Mouse (Mus musculus): ENCODE results near the gene Sap18.
"Not testable (repeated sequence)": the region's sequence is repeated elsewhere in the genome, so short reads cannot be mapped to it uniquely, and the experiment has no call there.

DNA sequence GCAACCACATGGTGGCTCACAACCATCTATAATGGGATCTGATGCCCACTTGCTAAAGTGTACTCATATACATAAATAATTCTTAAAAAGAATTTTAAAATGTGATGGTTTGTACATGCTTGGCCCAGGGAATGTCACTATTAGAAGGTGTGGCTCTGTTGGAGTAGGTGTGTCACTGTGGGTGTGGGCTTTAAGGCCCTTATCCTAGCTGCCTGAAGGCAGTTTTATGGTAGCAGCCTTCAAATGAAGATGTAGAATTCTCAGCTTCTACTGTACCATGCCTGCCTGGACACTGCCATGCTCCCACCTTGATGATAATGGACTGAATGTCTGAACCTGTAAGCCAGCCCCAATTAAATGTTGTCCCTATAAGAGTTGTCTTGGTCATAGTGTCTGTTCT, 47.0 kb upstream of the Sap18 start:
- TF ChIP-seq EP300 (IDR thresholded peaks at IDR 0.05; ENCODE audit: low read depth): 0 out of 2 replicates have a peak, but pooled peaks have one; percentile 11
- not testable (repeated sequence) for TF ChIP-seq CTCF (IDR thresholded peaks at IDR 0.05; ENCODE audit: low read depth)
